Mouse (Mus musculus): ENCODE measurements around the gene Prpf6.

DNA sequence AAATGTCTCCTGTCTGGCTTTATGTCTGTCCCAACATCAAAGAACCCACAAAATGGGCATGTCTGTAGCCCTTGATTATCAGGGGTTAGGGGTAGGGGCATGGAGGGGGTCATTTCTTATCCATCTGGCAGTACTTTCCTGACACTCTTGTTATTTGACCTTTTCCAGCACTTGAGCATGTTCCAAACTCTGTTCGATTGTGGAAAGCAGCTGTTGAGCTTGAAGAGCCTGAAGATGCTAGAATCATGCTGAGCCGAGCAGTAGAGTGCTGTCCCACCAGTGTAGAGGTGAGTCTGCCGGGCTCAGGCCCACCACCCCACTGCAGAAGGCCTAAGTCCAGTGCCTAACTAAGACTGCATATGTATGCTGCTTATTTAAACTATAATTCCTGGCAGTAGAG, 44.2 kb downstream of the Prpf6 start:
- TF ChIP-seq EP300 (IDR thresholded peaks at IDR 0.05; ENCODE audit: insufficient read depth, low read depth, low read length): no peak
- no peak for TF ChIP-seq POLR2A (IDR thresholded peaks at IDR 0.05; ENCODE audit: insufficient read depth, low read length)

All from ES-Bruce4 (cell line).